Mouse (Mus musculus): ENCODE measurements at regions not wholly inside any gene's neighbourhood (a gene's known extent, or its start where the extent isn't known, plus 50 kb on each side); places are given as distances from the start of the nearest gene placed in this dataset.

DNA sequence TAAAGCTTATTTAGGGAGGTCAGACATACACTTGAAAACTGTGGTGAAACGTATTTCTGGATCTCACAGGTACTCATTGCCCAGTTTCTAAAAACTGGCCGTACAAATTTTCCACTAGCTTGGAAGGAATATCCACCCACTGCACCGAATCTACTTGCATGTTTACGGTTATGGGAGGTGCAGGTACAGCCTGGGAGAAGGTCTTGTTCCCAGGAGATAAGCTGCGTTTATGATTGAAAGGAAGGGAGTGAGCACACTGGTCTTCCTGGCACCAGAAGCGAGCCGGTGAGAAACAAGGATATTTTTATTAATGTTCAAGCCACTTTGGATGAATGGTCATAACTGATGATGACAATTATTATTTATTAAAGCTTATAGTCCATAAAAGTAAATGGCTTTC, 283.9 kb downstream of the Ccdc91 start:
- Histone ChIP-seq H3K4me1 (replicated peaks) (0 out of 2 replicates have a peak, but pooled peaks cover 4% of the 10 kb centered on the region), H3K9me3 (replicated peaks) (no peaks in the 10 kb centered on the region), H3K4me2 (no peak overlapping the region), H3K27me3 (no peaks in the 10 kb centered on the region), H3K9ac (no peak overlapping the region), H3K4me3 (replicated peaks) (no peak overlapping the region), H3K36me3 (replicated peaks) (no peaks in the 10 kb centered on the region), H3K27ac (replicated peaks) (no peak overlapping the region)
- ATAC-seq (ENCODE audit: insufficient read depth), result no peak
- 30% methylated on average over 7 of the region's 7 CpGs for WGBS (ENCODE audit: insufficient replicate concordance)

DNA sequence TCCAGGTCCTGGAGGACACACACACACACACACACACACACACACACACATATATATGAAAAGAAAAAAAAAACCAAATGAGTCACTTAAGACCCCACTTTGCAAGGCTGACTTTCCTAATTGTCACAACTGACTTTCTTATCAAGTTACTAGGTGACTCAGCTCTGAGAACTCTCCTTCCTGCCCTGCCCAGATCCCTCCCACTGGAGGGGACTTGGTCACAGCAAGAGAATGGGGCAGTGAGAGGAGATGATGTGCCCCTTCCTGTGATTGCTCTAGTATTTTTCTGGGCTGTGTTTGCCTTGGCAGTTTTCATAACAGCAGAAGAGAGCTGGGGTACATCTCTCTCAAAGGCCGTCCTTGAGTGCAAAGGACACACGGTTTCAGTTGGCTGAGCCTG, 284.5 kb downstream of the Ccdc91 start:
- H3K27ac ChIP-seq (replicated peaks), result no peak overlapping the region
- WGBS (ENCODE audit: insufficient replicate concordance), result 29% methylated on average over 2 of the region's 2 CpGs
- H3K36me3 ChIP-seq (replicated peaks), result no peaks in the 10 kb centered on the region
- no peaks in the 10 kb centered on the region for H3K9me3 ChIP-seq (replicated peaks)
- 0 out of 2 replicates have a peak, but pooled peaks cover 4% of the 10 kb centered on the region for H3K4me1 ChIP-seq (replicated peaks)
- no peaks in the 10 kb centered on the region for H3K27me3 ChIP-seq
- no peak overlapping the region for H3K4me2 ChIP-seq
- no peak overlapping the region for H3K9ac ChIP-seq
- ATAC-seq (ENCODE audit: insufficient read depth), result no peak
- no peak overlapping the region for H3K4me3 ChIP-seq (replicated peaks)

DNA sequence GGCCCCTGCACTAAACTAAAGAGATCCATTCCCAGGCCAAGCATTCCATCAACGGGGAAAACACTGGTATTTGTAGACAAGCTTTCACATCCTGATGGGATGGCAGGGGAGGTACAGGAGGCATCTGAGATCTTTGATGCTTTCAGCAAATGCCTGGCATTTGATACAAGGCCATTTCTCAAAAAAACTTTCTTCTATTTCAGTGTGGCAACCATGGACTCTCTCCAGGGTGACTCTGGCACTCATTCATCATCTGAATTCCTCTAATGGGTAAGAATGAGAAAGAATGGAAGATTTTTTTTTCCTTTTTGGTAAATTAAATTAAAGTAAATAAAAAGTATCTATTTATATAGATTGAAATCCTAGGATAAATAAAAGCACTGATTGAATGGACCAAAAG, 281.8 kb upstream of the Far2 start:
- H3K9me3 ChIP-seq (replicated peaks), result no peaks in the 10 kb centered on the region
- H3K4me1 ChIP-seq (replicated peaks), result 0 out of 2 replicates have a peak, but pooled peaks cover under 1% of the 10 kb centered on the region
- no peak overlapping the region for H3K4me3 ChIP-seq (replicated peaks)
- no peak overlapping the region for H3K9ac ChIP-seq
- H3K36me3 ChIP-seq (replicated peaks), result no peaks in the 10 kb centered on the region
- no peak for ATAC-seq (ENCODE audit: insufficient read depth)
- H3K27ac ChIP-seq (replicated peaks), result no peak overlapping the region
- H3K27me3 ChIP-seq, result no peaks in the 10 kb centered on the region
- no peak overlapping the region for H3K4me2 ChIP-seq
- 70% methylated on average over 1 of the region's 1 CpGs for WGBS (ENCODE audit: insufficient replicate concordance)

DNA sequence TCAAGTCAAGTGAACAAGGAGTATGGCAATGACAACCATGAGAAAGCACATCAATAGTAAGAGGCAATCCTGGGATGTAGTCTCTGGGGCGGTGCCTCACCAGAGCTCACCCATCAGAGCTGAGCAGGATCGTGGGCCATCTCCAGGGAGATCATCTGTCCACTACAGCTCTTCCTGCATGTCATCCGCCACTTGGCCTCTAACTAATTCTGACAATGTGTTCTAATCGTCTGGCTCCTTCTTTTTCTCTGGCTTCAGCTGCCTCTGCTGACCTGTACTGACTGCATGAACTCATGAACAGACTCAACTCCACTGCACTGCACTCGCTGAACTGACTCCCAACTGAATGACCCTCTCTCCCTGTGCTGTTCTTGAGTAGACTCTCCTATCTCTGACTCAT, 277.9 kb upstream of the Far2 start:
- WGBS (ENCODE audit: insufficient replicate concordance), result 58% methylated on average over 5 of the region's 5 CpGs
- H3K9ac ChIP-seq, result no peak overlapping the region
- H3K4me2 ChIP-seq, result no peak overlapping the region
- no peaks in the 10 kb centered on the region for H3K36me3 ChIP-seq (replicated peaks)
- H3K4me1 ChIP-seq (replicated peaks), result no peaks in the 10 kb centered on the region
- H3K27ac ChIP-seq (replicated peaks), result no peak overlapping the region
- H3K4me3 ChIP-seq (replicated peaks), result no peak overlapping the region
- no peaks in the 10 kb centered on the region for H3K27me3 ChIP-seq
- no peaks in the 10 kb centered on the region for H3K9me3 ChIP-seq (replicated peaks)
- ATAC-seq (ENCODE audit: insufficient read depth), result no peak

DNA sequence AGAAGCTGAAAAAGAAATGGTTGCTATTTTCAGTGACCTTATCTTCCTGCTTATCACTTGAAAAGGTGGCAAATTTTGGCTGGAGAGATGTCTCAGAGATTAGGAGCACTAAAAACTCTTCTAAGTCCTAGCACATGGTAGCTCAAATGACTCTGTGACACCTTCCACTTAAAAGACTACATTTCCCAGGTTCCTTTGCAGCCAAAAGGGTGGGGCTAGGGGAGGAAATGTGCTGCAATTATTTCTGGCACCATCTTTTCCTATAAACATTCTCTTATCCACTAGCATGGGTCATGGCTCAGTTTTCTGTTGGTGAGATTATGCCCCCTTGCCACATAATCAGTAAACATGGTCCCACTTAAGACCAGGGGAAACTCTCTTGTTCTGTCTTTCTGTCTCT, 277.0 kb upstream of the Far2 start:
- no peak for ATAC-seq (ENCODE audit: insufficient read depth)
- Histone ChIP-seq H3K9me3 (replicated peaks) (no peaks in the 10 kb centered on the region), H3K27me3 (no peaks in the 10 kb centered on the region), H3K4me3 (replicated peaks) (no peak overlapping the region), H3K36me3 (replicated peaks) (no peaks in the 10 kb centered on the region), H3K9ac (no peak overlapping the region), H3K4me1 (replicated peaks) (no peaks in the 10 kb centered on the region), H3K27ac (replicated peaks) (no peak overlapping the region), H3K4me2 (no peak overlapping the region)

DNA sequence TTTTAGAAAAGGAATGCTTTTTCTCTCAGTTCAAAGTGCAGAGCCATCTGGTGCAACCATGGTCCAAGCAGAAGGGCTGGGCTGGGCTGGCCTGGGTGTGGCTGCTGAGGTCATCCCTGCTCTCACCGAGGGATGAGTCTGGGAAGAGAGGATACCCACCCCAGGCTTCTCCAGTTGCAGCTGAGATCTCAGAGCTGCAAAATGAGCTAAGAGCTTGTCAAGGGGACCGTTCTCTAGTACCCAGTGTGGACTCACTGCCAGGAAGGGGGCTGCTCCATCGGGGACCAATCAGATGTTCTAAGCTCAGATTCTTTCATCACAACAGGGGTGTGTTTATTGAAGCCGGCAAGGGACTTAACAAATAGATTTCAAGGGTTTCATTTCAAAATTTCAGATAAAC, 275.6 kb upstream of the Far2 start:
- H3K9ac ChIP-seq, result no peak overlapping the region
- H3K4me3 ChIP-seq (replicated peaks), result no peak overlapping the region
- no peak overlapping the region for H3K4me2 ChIP-seq
- H3K4me1 ChIP-seq (replicated peaks), result no peaks in the 10 kb centered on the region
- no peak for ATAC-seq (ENCODE audit: insufficient read depth)
- no peaks in the 10 kb centered on the region for H3K27me3 ChIP-seq
- no peaks in the 10 kb centered on the region for H3K36me3 ChIP-seq (replicated peaks)
- 32% methylated on average over 4 of the region's 4 CpGs for WGBS (ENCODE audit: insufficient replicate concordance)
- no peak overlapping the region for H3K27ac ChIP-seq (replicated peaks)
- no peaks in the 10 kb centered on the region for H3K9me3 ChIP-seq (replicated peaks)

DNA sequence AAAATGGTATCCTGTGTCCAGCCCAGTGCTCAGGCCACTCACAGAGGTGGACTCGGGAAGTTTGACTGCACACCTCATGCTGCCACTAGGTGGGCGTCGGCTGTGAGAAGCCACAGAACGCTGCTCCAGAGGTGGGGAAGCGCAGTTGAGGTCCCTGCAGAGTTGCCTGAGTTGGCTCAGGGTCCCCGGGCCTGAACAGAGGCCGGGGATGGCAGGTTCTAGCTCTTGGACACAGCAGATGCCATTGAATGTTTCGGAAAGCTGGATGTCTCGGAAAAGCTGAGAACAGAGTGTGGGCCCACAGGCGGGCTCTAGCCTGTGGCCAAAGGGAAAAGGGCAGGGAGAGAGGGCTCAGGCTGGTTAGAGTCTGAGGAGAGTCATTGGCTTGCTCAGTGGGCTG, 273.2 kb upstream of the Far2 start:
- WGBS (ENCODE audit: insufficient replicate concordance), result 55% methylated on average over 10 of the region's 10 CpGs

DNA sequence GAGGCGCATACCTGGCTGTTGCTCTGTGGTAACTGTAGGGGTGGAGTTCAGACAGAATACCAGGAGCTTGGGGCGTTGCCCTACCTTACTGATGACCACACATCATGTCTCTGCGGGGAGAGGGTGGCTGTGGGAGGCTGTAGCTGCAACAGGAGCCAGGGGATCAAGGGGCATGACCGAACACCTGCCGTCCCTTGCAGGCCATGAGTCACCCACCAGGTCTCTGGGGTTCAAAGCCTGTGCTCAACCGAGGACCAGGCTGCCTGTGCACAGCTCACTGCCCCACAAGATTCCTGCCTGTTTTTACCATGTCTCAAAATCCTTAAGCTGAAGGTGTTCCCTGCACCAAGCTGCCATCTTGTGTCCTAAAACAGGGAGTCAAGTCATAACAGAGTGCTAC, 272.4 kb upstream of the Far2 start:
- Histone ChIP-seq H3K4me1 (replicated peaks) (no peaks in the 10 kb centered on the region), H3K27me3 (no peaks in the 10 kb centered on the region), H3K36me3 (replicated peaks) (no peaks in the 10 kb centered on the region), H3K4me3 (replicated peaks) (no peak overlapping the region), H3K27ac (replicated peaks) (no peak overlapping the region), H3K4me2 (no peak overlapping the region), H3K9ac (no peak overlapping the region), H3K9me3 (replicated peaks) (no peaks in the 10 kb centered on the region)
- no peak for ATAC-seq (ENCODE audit: insufficient read depth)
- 59% methylated on average over 6 of the region's 6 CpGs for WGBS (ENCODE audit: insufficient replicate concordance)

More for the DNA sequence above, 273.2 kb upstream of the Far2 start:
- H3K9ac ChIP-seq, result no peak overlapping the region
- no peaks in the 10 kb centered on the region for H3K9me3 ChIP-seq (replicated peaks)
- H3K27me3 ChIP-seq, result no peaks in the 10 kb centered on the region
- H3K4me2 ChIP-seq, result no peak overlapping the region
- no peak overlapping the region for H3K4me3 ChIP-seq (replicated peaks)
- no peaks in the 10 kb centered on the region for H3K4me1 ChIP-seq (replicated peaks)
- H3K27ac ChIP-seq (replicated peaks), result no peak overlapping the region
- H3K36me3 ChIP-seq (replicated peaks), result no peaks in the 10 kb centered on the region
- no peak for ATAC-seq (ENCODE audit: insufficient read depth)

DNA sequence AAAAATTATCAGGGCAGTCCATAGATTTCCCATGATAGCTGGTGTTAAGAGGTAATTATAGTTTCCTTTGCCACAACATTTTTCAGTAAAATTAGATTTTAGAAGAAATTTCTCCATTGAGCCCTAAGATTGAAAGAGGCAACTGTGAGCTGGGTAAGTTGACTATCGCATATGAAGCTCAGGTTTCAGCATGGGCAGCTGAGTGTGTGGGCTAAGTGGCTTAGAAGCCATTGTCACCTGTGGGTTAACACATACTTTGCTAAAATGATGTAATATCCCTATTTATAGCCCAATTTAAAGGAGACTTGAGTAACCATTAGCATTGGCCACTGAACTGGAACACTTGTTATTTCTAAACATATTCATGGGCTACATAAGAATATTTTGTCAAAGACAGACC, 267.6 kb upstream of the Far2 start:
- Histone ChIP-seq H3K4me1 (replicated peaks) (no peaks in the 10 kb centered on the region), H3K9me3 (replicated peaks) (no peaks in the 10 kb centered on the region), H3K36me3 (replicated peaks) (no peaks in the 10 kb centered on the region), H3K9ac (no peak overlapping the region), H3K4me3 (replicated peaks) (no peak overlapping the region), H3K4me2 (no peak overlapping the region), H3K27ac (replicated peaks) (no peak overlapping the region), H3K27me3 (no peaks in the 10 kb centered on the region)
- WGBS (ENCODE audit: insufficient replicate concordance), result 68% methylated on average over 1 of the region's 1 CpGs
- ATAC-seq (ENCODE audit: insufficient read depth), result no peak

DNA sequence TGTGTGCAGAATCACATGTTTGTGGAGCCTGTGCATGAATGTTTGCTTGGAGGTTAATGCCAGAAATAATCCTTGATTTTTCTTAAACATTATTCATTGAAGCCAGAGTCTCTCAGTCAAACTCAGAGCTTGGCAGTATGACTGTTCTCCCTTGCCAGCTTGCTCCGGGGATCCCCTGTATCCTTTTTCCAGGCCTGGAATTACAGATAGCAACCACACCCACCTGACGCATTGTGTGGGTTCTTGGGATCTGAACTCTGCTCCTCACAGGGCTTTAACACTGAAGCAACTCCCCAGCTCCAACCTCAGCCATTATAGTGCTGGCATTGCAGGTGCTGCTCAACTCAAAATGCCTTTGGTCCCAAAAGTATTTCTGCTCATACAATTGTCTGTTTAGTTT, 262.8 kb upstream of the Far2 start:
- no peak overlapping the region for H3K9ac ChIP-seq
- ATAC-seq (ENCODE audit: insufficient read depth), result no peak
- H3K4me3 ChIP-seq (replicated peaks), result no peak overlapping the region
- H3K27ac ChIP-seq (replicated peaks), result no peak overlapping the region
- H3K4me1 ChIP-seq (replicated peaks), result no peaks in the 10 kb centered on the region
- H3K36me3 ChIP-seq (replicated peaks), result no peaks in the 10 kb centered on the region
- no peaks in the 10 kb centered on the region for H3K9me3 ChIP-seq (replicated peaks)
- no peak overlapping the region for H3K4me2 ChIP-seq
- no peaks in the 10 kb centered on the region for H3K27me3 ChIP-seq
- 52% methylated on average over 2 of the region's 2 CpGs for WGBS (ENCODE audit: insufficient replicate concordance)

DNA sequence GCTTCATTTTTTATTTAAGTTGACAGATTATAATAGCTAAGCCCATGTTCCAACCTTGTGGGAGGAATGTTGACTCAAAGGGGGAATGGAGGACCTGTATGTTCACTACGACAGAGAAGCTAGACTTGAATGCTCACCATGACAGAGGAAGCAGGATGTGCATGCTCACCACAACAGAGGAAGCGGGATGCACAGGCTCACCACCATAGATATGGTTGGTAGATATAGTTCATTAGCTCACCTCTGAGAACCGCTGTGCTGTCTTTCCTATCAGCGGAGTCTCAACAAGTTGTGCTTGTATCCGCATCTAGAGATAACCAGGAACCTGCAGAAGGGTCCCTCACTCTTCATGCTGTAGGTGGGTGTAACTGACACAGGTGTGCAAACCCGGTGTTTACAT, 262.2 kb upstream of the Far2 start:
- H3K4me2 ChIP-seq, result no peak overlapping the region
- H3K27ac ChIP-seq (replicated peaks), result no peak overlapping the region
- ATAC-seq (ENCODE audit: insufficient read depth), result no peak
- H3K4me1 ChIP-seq (replicated peaks), result no peaks in the 10 kb centered on the region
- H3K27me3 ChIP-seq, result no peaks in the 10 kb centered on the region
- no peak overlapping the region for H3K9ac ChIP-seq
- H3K9me3 ChIP-seq (replicated peaks), result no peaks in the 10 kb centered on the region
- no peak overlapping the region for H3K4me3 ChIP-seq (replicated peaks)
- 47% methylated on average over 6 of the region's 6 CpGs for WGBS (ENCODE audit: insufficient replicate concordance)
- H3K36me3 ChIP-seq (replicated peaks), result no peaks in the 10 kb centered on the region

DNA sequence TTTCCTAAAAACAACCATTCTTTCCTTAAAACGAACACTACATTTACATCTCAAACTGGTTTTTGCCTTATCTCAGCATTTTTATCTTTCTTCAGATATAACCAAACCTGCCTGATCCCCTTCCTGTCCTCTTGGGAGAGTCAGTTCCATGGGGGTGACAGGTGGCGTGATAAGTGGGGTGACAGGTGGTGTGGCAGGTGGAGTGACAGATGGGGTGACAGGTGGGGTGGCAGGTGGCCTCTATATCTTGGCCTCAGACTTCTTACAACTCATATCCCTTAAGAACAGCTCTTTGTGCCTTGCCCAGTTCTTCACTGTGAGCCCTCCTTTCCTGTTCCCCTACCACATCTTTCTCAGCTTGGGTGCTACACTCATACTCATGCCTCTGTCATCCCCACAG, 259.0 kb upstream of the Far2 start:
- no peak overlapping the region for H3K4me2 ChIP-seq
- 45% methylated on average over 2 of the region's 2 CpGs for WGBS (ENCODE audit: insufficient replicate concordance)
- H3K9me3 ChIP-seq (replicated peaks), result no peaks in the 10 kb centered on the region

More for the DNA sequence above, 259.0 kb upstream of the Far2 start:
- ATAC-seq (ENCODE audit: insufficient read depth), result no peak
- H3K4me3 ChIP-seq (replicated peaks), result no peak overlapping the region
- no peaks in the 10 kb centered on the region for H3K27me3 ChIP-seq
- no peak overlapping the region for H3K9ac ChIP-seq
- H3K27ac ChIP-seq (replicated peaks), result no peak overlapping the region
- no peaks in the 10 kb centered on the region for H3K4me1 ChIP-seq (replicated peaks)
- H3K36me3 ChIP-seq (replicated peaks), result no peaks in the 10 kb centered on the region
